Mouse (Mus musculus): ENCODE data around the gene Foxg1. TPM values are rescaled to one million over a fixed set of nuclear protein-coding genes. Genes with fewer than 3 reads are reported as not detected.

The Foxg1 gene
- polyA plus RNA-seq, 1 experiment from 2014 or later, result not detected

- ATAC-seq (no peak), DNase-seq (ENCODE audit: low spot score) (no peak)
- WGBS, result 2% methylated on average over 4 of the region's 4 CpGs
- Histone ChIP-seq H3K9me3 (ENCODE audit: low read length) (no peaks in the 10 kb centered on the region), H3K27ac (ENCODE audit: low read length) (no peak overlapping the region), H3K4me1 (ENCODE audit: insufficient read depth, low read depth, low read length) (peaks cover 7% of the 10 kb centered on the region; the same call in 1 of the 2 replicates), H3K9ac (replicated peaks; ENCODE audit: low read depth) (no peak overlapping the region), H3K4me2 (replicated peaks; ENCODE audit: low read depth, low read length) (no peak overlapping the region), H3K36me3 (ENCODE audit: insufficient read depth, low read length) (no peaks in the 10 kb centered on the region), H3K27me3 (replicated peaks; ENCODE audit: insufficient read depth, low read length) (peaks cover 92% of the 10 kb centered on the region), H3K4me3 (ENCODE audit: low read depth, low read length) (no peak overlapping the region)
- no peak for TF ChIP-seq CTCF (IDR thresholded peaks at IDR 0.05)
- no peak for TF ChIP-seq EP300 (IDR thresholded peaks at IDR 0.05)
Observed at GRCm38 (mm10) chr12:49380442-49380841, 2.0 kb upstream of the Foxg1 start.

- H3K27ac ChIP-seq (ENCODE audit: low read length), result no peak overlapping the region
- no peak for DNase-seq (ENCODE audit: low spot score)
- H3K9me3 ChIP-seq (ENCODE audit: low read length), result no peaks in the 10 kb centered on the region
- ATAC-seq, result no peak
- no peak overlapping the region for H3K4me2 ChIP-seq (replicated peaks; ENCODE audit: low read depth, low read length)
- 4% methylated on average over 4 of the region's 4 CpGs for WGBS
- H3K27me3 ChIP-seq (replicated peaks; ENCODE audit: insufficient read depth, low read length), result peaks cover 92% of the 10 kb centered on the region
- TF ChIP-seq EP300 (IDR thresholded peaks at IDR 0.05), result no peak
- no peak for TF ChIP-seq CTCF (IDR thresholded peaks at IDR 0.05)
- H3K4me3 ChIP-seq (ENCODE audit: low read depth, low read length), result no peak overlapping the region
- H3K36me3 ChIP-seq (ENCODE audit: insufficient read depth, low read length), result no peaks in the 10 kb centered on the region
- H3K4me1 ChIP-seq (ENCODE audit: insufficient read depth, low read depth, low read length), result peaks cover 7% of the 10 kb centered on the region; the same call in 1 of the 2 replicates
- no peak overlapping the region for H3K9ac ChIP-seq (replicated peaks; ENCODE audit: low read depth)
Observed at GRCm38 (mm10) chr12:49381031-49381525, 1.4 kb upstream of the Foxg1 start.

- Histone ChIP-seq H3K4me1 (ENCODE audit: insufficient read depth, low read depth, low read length) (peaks cover 7% of the 10 kb centered on the region; the same call in 1 of the 2 replicates), H3K27ac (ENCODE audit: low read length) (no peak overlapping the region), H3K36me3 (ENCODE audit: insufficient read depth, low read length) (no peaks in the 10 kb centered on the region), H3K9me3 (ENCODE audit: low read length) (no peaks in the 10 kb centered on the region), H3K4me2 (replicated peaks; ENCODE audit: low read depth, low read length) (no peak overlapping the region), H3K9ac (replicated peaks; ENCODE audit: low read depth) (no peak overlapping the region), H3K4me3 (ENCODE audit: low read depth, low read length) (no peak overlapping the region), H3K27me3 (replicated peaks; ENCODE audit: insufficient read depth, low read length) (peaks cover 86% of the 10 kb centered on the region)
- no peak for ATAC-seq
- no peak for TF ChIP-seq EP300 (IDR thresholded peaks at IDR 0.05)
- no peak for TF ChIP-seq CTCF (IDR thresholded peaks at IDR 0.05)
- WGBS, result 3% methylated on average over 19 of the region's 19 CpGs
- DNase-seq (ENCODE audit: low spot score), result no peak
Observed at GRCm38 (mm10) chr12:49381721-49382365, 617 bp upstream of the Foxg1 start.

GRCm38 (mm10) chr12:49383521-49384133 lies 1.2 kb downstream of the Foxg1 start:
- peak; percentile 57 for ATAC-seq
- H3K9ac ChIP-seq (replicated peaks; ENCODE audit: low read depth), result no peak overlapping the region
- WGBS, result under 1% methylated on average over 37 of the region's 67 CpGs
- no peak for DNase-seq (ENCODE audit: low spot score)
- H3K4me3 ChIP-seq (ENCODE audit: low read depth, low read length), result peak overlapping the region; percentile 37
- TF ChIP-seq CTCF (IDR thresholded peaks at IDR 0.05) (no peak), EP300 (IDR thresholded peaks at IDR 0.05) (no peak)
- no peaks in the 10 kb centered on the region for H3K36me3 ChIP-seq (ENCODE audit: insufficient read depth, low read length)
- H3K27me3 ChIP-seq (replicated peaks; ENCODE audit: insufficient read depth, low read length), result peaks cover 77% of the 10 kb centered on the region
- no peaks in the 10 kb centered on the region for H3K9me3 ChIP-seq (ENCODE audit: low read length)
- no peak overlapping the region for H3K27ac ChIP-seq (ENCODE audit: low read length)
- peak overlapping the region; percentile 53 for H3K4me2 ChIP-seq (replicated peaks; ENCODE audit: low read depth, low read length)
- H3K4me1 ChIP-seq (ENCODE audit: insufficient read depth, low read depth, low read length), result peaks cover 7% of the 10 kb centered on the region; the same call in 1 of the 2 replicates

- DNase-seq (ENCODE audit: low spot score) (no peak), ATAC-seq (0 out of 2 replicates have a peak, but pooled peaks have one; percentile 17)
- H3K4me1 ChIP-seq (ENCODE audit: insufficient read depth, low read depth, low read length), result peaks cover 7% of the 10 kb centered on the region; the same call in 1 of the 2 replicates
- H3K9ac ChIP-seq (replicated peaks; ENCODE audit: low read depth), result no peak overlapping the region
- H3K27ac ChIP-seq (ENCODE audit: low read length), result no peak overlapping the region
- peak overlapping the region; percentile 53 for H3K4me2 ChIP-seq (replicated peaks; ENCODE audit: low read depth, low read length)
- H3K27me3 ChIP-seq (replicated peaks; ENCODE audit: insufficient read depth, low read length), result peaks cover 72% of the 10 kb centered on the region
- H3K36me3 ChIP-seq (ENCODE audit: insufficient read depth, low read length), result no peaks in the 10 kb centered on the region
- no peak for TF ChIP-seq EP300 (IDR thresholded peaks at IDR 0.05)
- TF ChIP-seq CTCF (IDR thresholded peaks at IDR 0.05), result no peak
- WGBS, result 1% methylated on average over 35 of the region's 66 CpGs
- H3K9me3 ChIP-seq (ENCODE audit: low read length), result no peaks in the 10 kb centered on the region
- H3K4me3 ChIP-seq (ENCODE audit: low read depth, low read length), result peak overlapping the region; percentile 14; the same call in 1 of the 2 replicates
Observed at GRCm38 (mm10) chr12:49384295-49384875, 1.9 kb downstream of the Foxg1 start.

Measured in lung, postnatal 0 days (tissue).